Mouse (Mus musculus) erythroblast, embryonic 14.5 days (primary cell): ENCODE measurements around the gene Pnpla2.

Experiments used
- GATA1 ChIP-seq: IDR thresholded peaks from 2 replicates; pipeline ENCODE4 v1.6.1; 2012; ENCODE audit warnings: low read length, inconsistent platforms, mixed read lengths
- TAL1 ChIP-seq: IDR thresholded peaks from 3 replicates; pipeline ENCODE4 v1.6.1; 2012; ENCODE audit warnings: low read length, inconsistent platforms, mixed read lengths

GRCm38 (mm10) chr7:141480842-141481497, 26.0 kb downstream of the Pnpla2 start:
- TF ChIP-seq TAL1 (no peak), GATA1 (no peak)
